Mouse (Mus musculus): ENCODE data around the gene Cyp2s1. TPM values are rescaled to one million over a fixed set of nuclear protein-coding genes. Genes with fewer than 3 reads are reported as not detected.

Gene Cyp2s1
- polyA plus RNA-seq, 1 experiment: 4.9 TPM

DNA sequence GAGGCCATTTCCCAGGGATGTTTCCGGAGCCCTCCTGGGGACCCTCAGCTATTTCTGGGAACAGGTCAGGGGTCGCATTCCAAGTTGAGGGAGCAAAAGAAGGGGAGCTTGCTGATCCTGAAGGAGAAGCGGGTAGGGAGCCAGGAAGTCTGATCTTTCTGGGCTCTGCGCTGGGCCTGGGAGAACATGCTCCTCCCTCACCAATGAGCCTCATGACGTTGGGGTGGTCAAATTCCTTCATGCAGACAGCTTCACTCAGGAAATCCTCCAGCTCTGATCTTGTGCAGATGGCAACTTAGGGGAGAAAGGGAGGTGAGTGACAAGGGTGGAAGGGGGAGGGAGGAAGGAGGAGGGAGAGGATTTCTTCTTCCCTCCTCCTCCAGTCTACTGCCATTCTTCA is 52.5 kb downstream of the Cyp2s1 start:
- Histone ChIP-seq H3K4me1 (ENCODE audit: control insufficient read depth, insufficient read depth, low read length) (no peaks in the 10 kb centered on the region), H3K27ac (ENCODE audit: insufficient read depth, low read length) (no peak overlapping the region), H3K4me3 (ENCODE audit: insufficient read depth, low read length) (no peak overlapping the region)
- no peak for TF ChIP-seq POLR2A (IDR thresholded peaks at IDR 0.05; ENCODE audit: extremely low read depth, insufficient read depth, low read length)
- TF ChIP-seq CTCF (IDR thresholded peaks at IDR 0.05; ENCODE audit: extremely low read depth, insufficient read depth, low read length): no peak

DNA sequence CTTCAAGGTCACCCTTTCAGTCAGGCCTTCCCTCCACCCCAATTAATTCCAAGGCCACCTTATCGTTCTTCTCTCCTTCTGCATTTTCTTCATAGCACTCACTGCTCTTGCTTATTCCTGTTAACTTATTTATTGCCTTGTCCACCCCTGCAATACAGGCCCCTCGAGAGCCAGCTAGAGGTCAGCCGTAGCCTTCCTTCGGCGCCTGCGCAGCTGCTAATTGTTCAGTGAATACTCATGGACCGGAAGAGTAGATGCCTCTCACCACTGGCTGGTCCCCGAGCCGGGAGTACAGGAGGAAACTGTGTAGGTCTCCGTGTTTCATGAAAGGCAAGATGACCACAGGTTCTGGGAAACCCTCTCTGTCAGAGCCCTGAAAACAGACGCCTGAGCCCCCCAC is 53.0 kb downstream of the Cyp2s1 start:
- TF ChIP-seq CTCF (IDR thresholded peaks at IDR 0.05; ENCODE audit: extremely low read depth, insufficient read depth, low read length) (no peak), POLR2A (IDR thresholded peaks at IDR 0.05; ENCODE audit: extremely low read depth, insufficient read depth, low read length) (no peak)

GRCm38 (mm10) chr7:25761354-25761753 is 55.4 kb downstream of the Cyp2s1 start:
- no peak overlapping the region for H3K4me3 ChIP-seq (ENCODE audit: insufficient read depth, low read length)
- H3K27ac ChIP-seq (ENCODE audit: insufficient read depth, low read length): no peak overlapping the region
- TF ChIP-seq CTCF (IDR thresholded peaks at IDR 0.05; ENCODE audit: extremely low read depth, insufficient read depth, low read length) (no peak), POLR2A (IDR thresholded peaks at IDR 0.05; ENCODE audit: extremely low read depth, insufficient read depth, low read length) (no peak)
- H3K4me1 ChIP-seq (ENCODE audit: control insufficient read depth, insufficient read depth, low read length): no peaks in the 10 kb centered on the region

More for the DNA sequence above, 53.0 kb downstream of the Cyp2s1 start:
- Histone ChIP-seq H3K4me3 (ENCODE audit: insufficient read depth, low read length) (no peak overlapping the region), H3K27ac (ENCODE audit: insufficient read depth, low read length) (no peak overlapping the region), H3K4me1 (ENCODE audit: control insufficient read depth, insufficient read depth, low read length) (no peaks in the 10 kb centered on the region)

- TF ChIP-seq POLR2A (IDR thresholded peaks at IDR 0.05; ENCODE audit: extremely low read depth, insufficient read depth, low read length) (peak; percentile 50), CTCF (IDR thresholded peaks at IDR 0.05; ENCODE audit: extremely low read depth, insufficient read depth, low read length) (peak; percentile 53)
- peak overlapping the region; percentile 53 for H3K27ac ChIP-seq (ENCODE audit: insufficient read depth, low read length)
- peaks cover 7% of the 10 kb centered on the region for H3K4me1 ChIP-seq (ENCODE audit: control insufficient read depth, insufficient read depth, low read length)
- H3K4me3 ChIP-seq (ENCODE audit: insufficient read depth, low read length): peak overlapping the region; percentile 37
Observed at GRCm38 (mm10) chr7:25756011-25756410, 60.7 kb downstream of the Cyp2s1 start.

- Histone ChIP-seq H3K27ac (ENCODE audit: insufficient read depth, low read length) (peak overlapping the region; percentile 53), H3K4me1 (ENCODE audit: control insufficient read depth, insufficient read depth, low read length) (peaks cover 7% of the 10 kb centered on the region), H3K4me3 (ENCODE audit: insufficient read depth, low read length) (peak overlapping the region; percentile 37)
- no peak for TF ChIP-seq CTCF (IDR thresholded peaks at IDR 0.05; ENCODE audit: extremely low read depth, insufficient read depth, low read length)
- TF ChIP-seq POLR2A (IDR thresholded peaks at IDR 0.05; ENCODE audit: extremely low read depth, insufficient read depth, low read length): no peak
Observed at GRCm38 (mm10) chr7:25755468-25755833, 61.3 kb downstream of the Cyp2s1 start.

DNA sequence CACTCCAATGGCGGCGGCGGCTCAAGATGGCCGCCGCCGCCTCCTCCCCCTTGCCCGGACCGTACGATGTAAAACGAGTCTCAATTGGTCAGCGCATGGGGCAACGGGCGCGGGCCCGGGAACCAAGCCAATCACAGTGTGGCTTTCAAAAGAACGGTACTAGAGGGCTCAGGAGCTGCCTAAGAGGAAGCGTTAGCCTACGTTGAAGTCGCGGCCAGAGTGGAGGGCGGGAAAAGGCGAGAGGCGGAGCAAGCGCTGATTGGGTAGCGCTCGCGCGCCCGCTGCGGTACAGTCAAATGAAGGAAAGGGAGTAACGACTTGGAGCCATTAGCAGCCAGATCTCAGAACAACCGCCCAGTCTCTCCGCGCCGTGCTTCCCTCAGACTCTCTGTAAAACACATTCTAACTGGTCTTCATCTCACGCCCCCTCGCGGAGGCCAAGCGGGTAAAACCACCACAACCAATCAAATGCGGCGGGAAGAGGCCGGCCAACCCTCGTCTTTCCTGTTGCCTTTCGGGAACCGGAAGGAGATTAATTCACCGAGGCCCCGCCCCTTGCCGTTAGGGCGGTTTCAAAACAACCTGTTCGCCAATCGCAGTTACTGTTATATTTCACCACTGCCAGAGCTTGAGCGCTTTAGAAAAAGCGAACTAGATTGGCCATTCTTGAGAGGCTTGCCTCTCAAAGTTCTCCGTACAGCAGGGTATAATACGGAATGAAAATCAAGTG is 61.8 kb downstream of the Cyp2s1 start, which contains the start of gene Hnrnpul1:
Gene Hnrnpul1, minus strand, starts transcription at position 20 of the 730 bp plus-strand sequence.
- TF ChIP-seq CTCF (IDR thresholded peaks at IDR 0.05; ENCODE audit: extremely low read depth, insufficient read depth, low read length): no peak
- peak; percentile 53; the same call in 1 of the 2 replicates for TF ChIP-seq POLR2A (IDR thresholded peaks at IDR 0.05; ENCODE audit: extremely low read depth, insufficient read depth, low read length)
- H3K4me1 ChIP-seq (ENCODE audit: control insufficient read depth, insufficient read depth, low read length): peaks cover 7% of the 10 kb centered on the region
- peak within 1 kb of the TSS; percentile 92 for H3K27ac ChIP-seq (ENCODE audit: insufficient read depth, low read length)
- H3K4me3 ChIP-seq (ENCODE audit: insufficient read depth, low read length): peak within 1 kb of the TSS; percentile 37

DNA sequence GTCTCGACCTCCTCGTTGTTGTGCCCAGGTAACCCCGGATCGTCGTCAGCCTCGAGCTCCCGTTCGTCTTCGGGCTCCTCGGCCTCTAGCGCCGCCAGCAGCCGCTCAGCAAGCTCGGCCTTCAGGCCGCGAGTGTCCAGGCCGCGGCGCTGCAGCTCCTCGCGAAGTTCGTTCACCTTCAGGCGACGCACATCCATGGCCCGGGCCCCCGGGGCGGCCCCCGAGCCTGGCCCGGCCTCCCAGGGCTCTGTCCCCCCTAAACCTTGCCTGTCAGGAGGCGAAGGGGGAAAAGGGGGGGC is 62.3 kb downstream of the Cyp2s1 start:
- peaks cover 7% of the 10 kb centered on the region for H3K4me1 ChIP-seq (ENCODE audit: control insufficient read depth, insufficient read depth, low read length)
- H3K4me3 ChIP-seq (ENCODE audit: insufficient read depth, low read length): peak overlapping the region; percentile 37
- TF ChIP-seq CTCF (IDR thresholded peaks at IDR 0.05; ENCODE audit: extremely low read depth, insufficient read depth, low read length) (no peak), POLR2A (IDR thresholded peaks at IDR 0.05; ENCODE audit: extremely low read depth, insufficient read depth, low read length) (0 out of 2 replicates have a peak, but pooled peaks have one; percentile 11)
- H3K27ac ChIP-seq (ENCODE audit: insufficient read depth, low read length): peak overlapping the region; percentile 92

DNA sequence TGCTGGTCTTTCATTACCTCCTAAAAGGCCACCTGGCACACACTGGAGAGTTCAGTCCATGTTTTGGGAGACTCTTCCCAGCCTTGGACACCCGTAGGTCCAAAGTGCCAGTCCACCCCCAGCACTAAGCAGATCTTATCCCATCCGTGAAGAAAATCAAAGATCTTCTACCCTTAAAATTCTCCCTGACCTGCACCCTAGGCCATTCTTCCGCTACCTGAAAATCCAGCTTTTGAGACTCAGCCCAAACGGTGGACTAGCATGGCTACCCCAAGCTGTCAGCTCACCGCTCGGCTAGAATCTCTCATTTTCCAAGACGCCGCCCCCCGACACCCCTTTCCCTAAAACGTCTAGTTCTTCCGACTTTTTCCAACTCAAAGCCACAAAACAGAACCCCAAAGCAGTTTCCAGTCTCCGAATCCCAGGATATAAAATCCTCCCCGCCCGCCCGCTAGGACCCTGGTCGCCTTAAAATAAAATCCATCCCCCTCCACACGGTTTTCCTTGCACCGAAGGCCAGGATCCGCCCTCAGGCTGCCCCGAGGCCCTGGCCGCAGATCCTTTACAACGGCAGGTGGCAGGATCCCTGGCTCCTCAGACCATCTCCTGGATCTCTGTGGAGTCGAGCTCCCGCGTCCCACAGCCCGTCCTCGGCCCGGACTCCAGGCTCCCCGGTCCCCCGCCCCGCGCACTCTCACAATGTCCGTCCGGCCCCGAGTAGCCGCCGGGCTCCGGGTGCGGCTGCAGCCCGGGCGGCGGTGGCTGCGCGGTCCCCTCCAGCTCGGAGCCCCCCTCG is 62.9 kb downstream of the Cyp2s1 start:
- peak overlapping the region; percentile 92 for H3K27ac ChIP-seq (ENCODE audit: insufficient read depth, low read length)
- TF ChIP-seq POLR2A (IDR thresholded peaks at IDR 0.05; ENCODE audit: extremely low read depth, insufficient read depth, low read length) (no peak), CTCF (IDR thresholded peaks at IDR 0.05; ENCODE audit: extremely low read depth, insufficient read depth, low read length) (no peak)

DNA sequence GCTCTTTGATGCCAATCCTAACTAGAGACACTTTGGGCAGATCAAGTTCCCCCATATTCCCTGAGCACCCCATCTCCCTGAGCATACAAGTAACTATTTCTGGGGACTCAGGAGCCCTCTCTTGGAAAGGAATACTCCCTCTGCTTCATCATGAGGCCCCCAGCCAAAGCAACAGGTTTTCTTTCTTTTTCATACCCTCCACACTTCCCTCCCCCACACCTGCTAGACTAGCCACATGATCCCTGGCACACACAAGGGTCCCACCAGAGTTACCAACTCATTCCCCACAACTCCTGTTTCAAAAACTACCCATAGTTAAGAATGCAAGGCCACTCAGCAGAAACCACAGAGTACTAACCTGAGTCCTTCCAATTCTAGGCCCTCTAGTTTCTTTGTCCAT is 63.6 kb downstream of the Cyp2s1 start:
- Histone ChIP-seq H3K4me3 (ENCODE audit: insufficient read depth, low read length) (peak overlapping the region; percentile 37; the same call in 1 of the 2 replicates), H3K4me1 (ENCODE audit: control insufficient read depth, insufficient read depth, low read length) (peaks cover 7% of the 10 kb centered on the region), H3K27ac (ENCODE audit: insufficient read depth, low read length) (no peak overlapping the region)
- TF ChIP-seq CTCF (IDR thresholded peaks at IDR 0.05; ENCODE audit: extremely low read depth, insufficient read depth, low read length) (no peak), POLR2A (IDR thresholded peaks at IDR 0.05; ENCODE audit: extremely low read depth, insufficient read depth, low read length) (no peak)

More for the DNA sequence above, 62.9 kb downstream of the Cyp2s1 start:
- Histone ChIP-seq H3K4me3 (ENCODE audit: insufficient read depth, low read length) (peak overlapping the region; percentile 37), H3K4me1 (ENCODE audit: control insufficient read depth, insufficient read depth, low read length) (peaks cover 7% of the 10 kb centered on the region)

Other genes with a start within 250 kb of the Cyp2s1 start
- not detected in 2 replicates for gene Erich4, start 201.0 kb downstream of the Cyp2s1 start, polyA plus RNA-seq (2012; rRNA removed)
- gene Dmac2, start 197.5 kb downstream of the Cyp2s1 start, polyA plus RNA-seq (2012; rRNA removed): 76.8 and 79.1 TPM in 2 replicates
- gene B3gnt8, start 190.3 kb downstream of the Cyp2s1 start, polyA plus RNA-seq (2012; rRNA removed): 0.42 and 0.73 TPM in 2 replicates
- gene Bckdha, start 157.9 kb downstream of the Cyp2s1 start, polyA plus RNA-seq (2012; rRNA removed): 63.7 and 66.1 TPM in 2 replicates
- gene Exosc5, start 157.7 kb downstream of the Cyp2s1 start, polyA plus RNA-seq (2012; rRNA removed): 31.3 and 31.5 TPM in 2 replicates
- 30.3 and 37.6 TPM in 2 replicates for gene Tmem91, start 141.7 kb downstream of the Cyp2s1 start, polyA plus RNA-seq (2012; rRNA removed)
- 38.8 and 42.4 TPM in 2 replicates for gene B9d2, start 136.1 kb downstream of the Cyp2s1 start, polyA plus RNA-seq (2012; rRNA removed)
- 5.6 and 6.2 TPM in 2 replicates for gene Tgfb1, start 129.9 kb downstream of the Cyp2s1 start, polyA plus RNA-seq (2012; rRNA removed)
- 57.9 and 58.5 TPM in 2 replicates for gene Ccdc97, start 97.8 kb downstream of the Cyp2s1 start, polyA plus RNA-seq (2012; rRNA removed)
- 36.7 and 37.6 TPM in 2 replicates for gene Hnrnpul1, start 62.2 kb downstream of the Cyp2s1 start, polyA plus RNA-seq (2012; rRNA removed)
- 33.5 and 34.4 TPM in 2 replicates for gene Axl, start 28.2 kb downstream of the Cyp2s1 start, polyA plus RNA-seq (2012; rRNA removed)
- gene Cyp2b10, start 80.7 kb upstream of the Cyp2s1 start, polyA plus RNA-seq (2012; rRNA removed): 0.04 TPM in 1 of 2 replicates, not detected in the other
- gene Cyp2b13, start 244.6 kb upstream of the Cyp2s1 start, polyA plus RNA-seq (2012; rRNA removed): not detected in 2 replicates

Measured in cortical plate, adult 2 months (tissue).